Mouse (Mus musculus): Measurements from ENCODE around the gene Rccd1.

Rccd1 gene

GRCm38 (mm10) chr7:80299568-80299967, 24.7 kb downstream of the Rccd1 start:
- no peak for DNase-seq (ENCODE audit: low read depth, low spot score)

- DNase-seq (ENCODE audit: low read depth, low spot score): no peak
Measured at GRCm38 (mm10) chr7:80298754-80299153, 25.5 kb downstream of the Rccd1 start.

- DNase-seq (ENCODE audit: low read depth, low spot score): no peak
Measured at GRCm38 (mm10) chr7:80297041-80297440, 27.2 kb downstream of the Rccd1 start.

GRCm38 (mm10) chr7:80296462-80296861, 27.8 kb downstream of the Rccd1 start:
- no peak for DNase-seq (ENCODE audit: low read depth, low spot score)

- DNase-seq (ENCODE audit: low read depth, low spot score): no peak
Measured at GRCm38 (mm10) chr7:80294764-80295648, 29.2 kb downstream of the Rccd1 start.

- peak; percentile 93 for DNase-seq (ENCODE audit: low read depth, low spot score)
Measured at GRCm38 (mm10) chr7:80294062-80294763, 30.0 kb downstream of the Rccd1 start, which contains the start of gene Prc1. TSS of gene Prc1 (plus strand) at chr7:80294450.

GRCm38 (mm10) chr7:80287736-80288135, 36.5 kb downstream of the Rccd1 start:
- no peak for DNase-seq (ENCODE audit: low read depth, low spot score)

- DNase-seq (ENCODE audit: low read depth, low spot score): no peak
Measured at GRCm38 (mm10) chr7:80285725-80286124, 38.5 kb downstream of the Rccd1 start.

- DNase-seq (ENCODE audit: low read depth, low spot score): no peak
Measured at GRCm38 (mm10) chr7:80284391-80284790, 39.9 kb downstream of the Rccd1 start.

GRCm38 (mm10) chr7:80283226-80283918, 40.9 kb downstream of the Rccd1 start:
- no peak for DNase-seq (ENCODE audit: low read depth, low spot score)

GRCm38 (mm10) chr7:80281646-80282045, 42.6 kb downstream of the Rccd1 start:
- DNase-seq (ENCODE audit: low read depth, low spot score): no peak

- no peak for DNase-seq (ENCODE audit: low read depth, low spot score)
Measured at GRCm38 (mm10) chr7:80280998-80281397, 43.3 kb downstream of the Rccd1 start.

- DNase-seq (ENCODE audit: low read depth, low spot score): no peak
Measured at GRCm38 (mm10) chr7:80280032-80280431, 44.2 kb downstream of the Rccd1 start.

GRCm38 (mm10) chr7:80276374-80276773, 47.9 kb downstream of the Rccd1 start:
- DNase-seq (ENCODE audit: low read depth, low spot score): no peak

GRCm38 (mm10) chr7:80273456-80273855, 50.8 kb downstream of the Rccd1 start:
- no peak for DNase-seq (ENCODE audit: low read depth, low spot score)

- no peak for DNase-seq (ENCODE audit: low read depth, low spot score)
Measured at GRCm38 (mm10) chr7:80269751-80270255, 54.5 kb downstream of the Rccd1 start.

GRCm38 (mm10) chr7:80268897-80269750, 55.1 kb downstream of the Rccd1 start, which contains the start of gene Vps33b:
TSS of gene Vps33b (plus strand) at chr7:80269649.
- DNase-seq (ENCODE audit: low read depth, low spot score): peak; percentile 94

GRCm38 (mm10) chr7:80267764-80268163, 56.5 kb downstream of the Rccd1 start:
- no peak for DNase-seq (ENCODE audit: low read depth, low spot score)

- no peak for DNase-seq (ENCODE audit: low read depth, low spot score)
Measured at GRCm38 (mm10) chr7:80264606-80265005, 59.6 kb downstream of the Rccd1 start.

- DNase-seq (ENCODE audit: low read depth, low spot score): peak; percentile 50
Measured at GRCm38 (mm10) chr7:80261372-80261990, 62.8 kb downstream of the Rccd1 start.

Data from telencephalon, adult 2 months (tissue).